Mouse (Mus musculus) lung, embryonic 14.5 days (tissue): ENCODE measurements around the gene Tmem108. TPM values are rescaled to one million over a fixed set of nuclear protein-coding genes. Genes with fewer than 3 reads are reported as not detected.

Experiments used
- ATAC-seq: fragments of 200-750 bp; cut with Nextera tagmentation; 2 replicates; pipeline ENCODE4 v1.8.0; 2017; ENCODE audit warnings: mild to moderate bottlenecking, moderate TSS enrichment, moderate library complexity; ENCODE audit not compliant: insufficient read depth
- DNase-seq: peaks from one replicate; pipeline ENCODE4 v3.0.0-alpha.2; 2015
- H3K27ac ChIP-seq: fragments of 300-500 bp; sonication (generic); 2 replicates; pipeline ENCODE4 v1.5.1; 2014; ENCODE audit warnings: low read depth, mild to moderate bottlenecking, moderate library complexity
- H3K27me3 ChIP-seq: fragments of 300-500 bp; sonication (generic); 2 replicates; pipeline ENCODE4 v1.6.1; 2014; ENCODE audit warnings: low read length, control low read depth; ENCODE audit not compliant: insufficient read depth
- H3K36me3 ChIP-seq: fragments of 300-500 bp; sonication (generic); 2 replicates; pipeline ENCODE4 v1.6.1; 2014; ENCODE audit warnings: control low read depth; ENCODE audit not compliant: insufficient read depth
- H3K4me1 ChIP-seq: fragments of 300-500 bp; sonication (generic); 2 replicates; pipeline ENCODE4 v1.6.1; 2014; ENCODE audit warnings: antibody characterized with exemption, control low read depth; ENCODE audit not compliant: insufficient read depth
- H3K4me2 ChIP-seq: fragments of 300-500 bp; sonication (generic); 2 replicates; pipeline ENCODE4 v1.6.1; 2014; ENCODE audit warnings: mild to moderate bottlenecking
- H3K4me3 ChIP-seq: fragments of 300-500 bp; sonication (generic); 2 replicates; pipeline ENCODE4 v1.5.1; 2014; ENCODE audit warnings: low read depth, low read length
- H3K9ac ChIP-seq: fragments of 300-500 bp; sonication (generic); 2 replicates; pipeline ENCODE4 v1.6.1; 2014
- H3K9me3 ChIP-seq: fragments of 300-500 bp; sonication (generic); 2 replicates; pipeline ENCODE4 v1.6.1; 2016; ENCODE audit warnings: low read depth, low read length, control low read depth
- CTCF ChIP-seq: IDR thresholded peaks from 2 replicates; pipeline ENCODE4 v1.5.1; 2016; ENCODE audit warnings: antibody characterized with exemption, low read depth
- WGBS: fragments of 180-500 bp; shearing (Covaris S2); extraction: QIAGEN DNeasy Blood & Tissue Kit; methylation state at CpG from one replicate; pipeline ENCODE4 v1.1.7; 2014; 5-methylcytosine and 5-hydroxymethylcytosine counted together
- polyA plus RNA-seq: library from polyadenylated mRNA; unstranded; fragments of >200 nt; fragmentation: Nextera tagmentation; extraction: Ambion mirVana; gene quantifications from 2 replicates; pipeline ENCODE4 v1.2.1, GENCODE M21; 2014

Tmem108 gene
- polyA plus RNA-seq, 1 experiment from 2014 or later, result 16.0 TPM

GRCm38 (mm10) chr9:103536059-103536634 is 225.5 kb downstream of the Tmem108 start:
- Histone ChIP-seq H3K4me3 (no peak overlapping the region), H3K4me2 (no peak overlapping the region), H3K9ac (no peak overlapping the region), H3K4me1 (no peaks in the 10 kb centered on the region), H3K36me3 (no peaks in the 10 kb centered on the region), H3K9me3 (no peaks in the 10 kb centered on the region), H3K27ac (no peak overlapping the region), H3K27me3 (no peaks in the 10 kb centered on the region)
- DNase-seq, result no peak
- ATAC-seq, result no peak
- no peak for TF ChIP-seq CTCF
- WGBS, result 86% methylated on average over 6 of the region's 6 CpGs

GRCm38 (mm10) chr9:103525041-103525537 is 236.5 kb downstream of the Tmem108 start:
- Histone ChIP-seq H3K27me3 (no peaks in the 10 kb centered on the region), H3K4me2 (no peak overlapping the region), H3K9ac (no peak overlapping the region), H3K9me3 (no peaks in the 10 kb centered on the region), H3K36me3 (no peaks in the 10 kb centered on the region), H3K27ac (no peak overlapping the region), H3K4me3 (no peak overlapping the region), H3K4me1 (no peaks in the 10 kb centered on the region)
- ATAC-seq (no peak; the same call in 1 of the 2 replicates), DNase-seq (peak; percentile 67)
- TF ChIP-seq CTCF, result no peak
- WGBS, result 14% methylated on average over 10 of the region's 10 CpGs

DNA sequence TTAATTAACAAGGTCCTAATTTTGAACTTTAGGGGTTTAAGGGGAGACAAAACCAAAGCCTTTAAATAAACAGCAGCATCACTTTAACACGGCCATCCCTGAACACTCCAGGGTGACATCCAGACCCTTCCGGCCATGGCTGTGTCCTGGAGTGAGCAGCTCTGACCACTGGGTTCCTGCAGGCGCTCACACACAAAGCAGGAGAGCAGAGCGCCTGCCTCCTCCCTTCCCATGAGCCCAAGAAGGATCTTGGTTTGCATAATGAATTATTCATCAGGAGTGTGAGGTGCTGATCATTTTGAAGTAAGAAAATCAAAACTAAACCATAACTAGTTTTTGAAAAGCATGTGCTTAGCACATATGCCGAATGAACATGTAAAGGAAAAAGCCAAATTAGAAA is 237.0 kb downstream of the Tmem108 start:
- ATAC-seq (no peak; the same call in 1 of the 2 replicates), DNase-seq (no peak)
- no peak for TF ChIP-seq CTCF
- Histone ChIP-seq H3K27me3 (no peaks in the 10 kb centered on the region), H3K4me1 (no peaks in the 10 kb centered on the region), H3K9me3 (no peaks in the 10 kb centered on the region), H3K36me3 (no peaks in the 10 kb centered on the region), H3K4me2 (no peak overlapping the region), H3K9ac (no peak overlapping the region), H3K27ac (no peak overlapping the region), H3K4me3 (no peak overlapping the region)
- 34% methylated on average over 5 of the region's 5 CpGs for WGBS

DNA sequence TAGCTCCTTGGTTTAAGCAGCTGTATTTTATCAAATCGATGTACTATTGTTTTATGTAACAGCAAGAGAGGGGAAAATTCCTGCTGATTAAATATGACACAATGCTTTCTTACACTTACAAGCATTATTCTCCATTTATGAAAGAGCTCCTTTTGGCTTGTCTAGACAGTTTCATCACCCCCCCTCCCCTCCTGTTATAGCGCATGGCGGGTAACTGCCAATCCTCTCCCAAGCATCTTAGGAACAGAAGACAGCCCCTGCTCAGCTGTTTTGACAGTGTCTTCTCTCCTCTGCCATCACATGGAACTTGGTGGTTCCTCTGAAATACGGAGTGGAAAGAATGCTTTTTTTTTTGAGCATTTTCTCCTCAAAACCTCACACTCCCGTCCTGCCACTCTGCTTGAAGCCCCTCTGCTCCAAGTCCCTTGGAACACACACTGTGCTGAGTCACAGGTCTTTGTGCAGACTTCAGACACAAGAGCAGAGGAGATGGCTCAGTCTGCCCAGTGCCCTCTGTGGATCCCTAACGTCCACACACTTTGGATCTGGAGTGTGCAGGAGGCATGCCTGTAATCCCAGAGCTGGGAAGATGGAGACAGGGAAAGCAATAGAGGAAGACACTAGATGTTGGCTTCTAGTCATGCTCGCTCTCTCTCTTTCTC is 237.8 kb downstream of the Tmem108 start:
- H3K4me1 ChIP-seq, result no peaks in the 10 kb centered on the region
- H3K4me2 ChIP-seq, result no peak overlapping the region
- no peak overlapping the region for H3K4me3 ChIP-seq
- ATAC-seq (no peak), DNase-seq (no peak)
- H3K27ac ChIP-seq, result no peak overlapping the region
- TF ChIP-seq CTCF, result no peak
- no peaks in the 10 kb centered on the region for H3K36me3 ChIP-seq
- 54% methylated on average over 7 of the region's 7 CpGs for WGBS
- H3K9me3 ChIP-seq, result no peaks in the 10 kb centered on the region
- no peaks in the 10 kb centered on the region for H3K27me3 ChIP-seq
- H3K9ac ChIP-seq, result no peak overlapping the region

DNA sequence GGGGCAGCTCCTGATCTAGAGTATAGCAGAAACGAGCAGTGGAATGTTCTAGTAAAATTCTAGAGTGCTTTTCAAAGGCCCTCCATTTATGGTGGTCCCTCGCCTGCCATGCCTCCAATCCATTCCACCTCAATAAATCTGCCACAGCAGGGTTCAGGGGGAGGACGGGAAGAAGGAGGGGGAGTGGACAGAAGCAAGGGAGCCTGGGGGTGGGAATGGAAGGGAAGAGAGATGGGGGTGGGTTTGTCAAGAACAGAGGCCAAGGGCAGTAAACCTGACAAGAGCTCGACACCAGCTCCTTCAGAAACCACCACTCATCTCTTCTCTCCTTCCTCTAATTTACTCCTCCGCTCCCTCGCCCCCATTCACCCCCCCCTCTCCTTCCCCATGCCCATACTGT is 238.6 kb downstream of the Tmem108 start:
- Histone ChIP-seq H3K27me3 (no peaks in the 10 kb centered on the region), H3K9ac (no peak overlapping the region), H3K36me3 (no peaks in the 10 kb centered on the region), H3K4me2 (no peak overlapping the region), H3K4me1 (no peaks in the 10 kb centered on the region), H3K9me3 (no peaks in the 10 kb centered on the region), H3K27ac (no peak overlapping the region), H3K4me3 (no peak overlapping the region)
- WGBS, result 46% methylated on average over 6 of the region's 6 CpGs
- DNase-seq (no peak), ATAC-seq (no peak)
- no peak for TF ChIP-seq CTCF

- Histone ChIP-seq H3K9ac (no peak overlapping the region), H3K27ac (no peak overlapping the region), H3K4me1 (no peaks in the 10 kb centered on the region), H3K27me3 (no peaks in the 10 kb centered on the region), H3K4me3 (no peak overlapping the region), H3K9me3 (no peaks in the 10 kb centered on the region), H3K4me2 (no peak overlapping the region), H3K36me3 (no peaks in the 10 kb centered on the region)
- WGBS, result 67% methylated on average over 2 of the region's 2 CpGs
- no peak for TF ChIP-seq CTCF
- DNase-seq, result no peak
- ATAC-seq, result no peak
Observed at GRCm38 (mm10) chr9:103513884-103514283, 247.8 kb downstream of the Tmem108 start.

- DNase-seq (no peak), ATAC-seq (no peak)
- no peak for TF ChIP-seq CTCF
- H3K27ac ChIP-seq, result no peak overlapping the region
- H3K4me2 ChIP-seq, result no peak overlapping the region
- no peaks in the 10 kb centered on the region for H3K4me1 ChIP-seq
- no peaks in the 10 kb centered on the region for H3K36me3 ChIP-seq
- no peaks in the 10 kb centered on the region for H3K9me3 ChIP-seq
- no peak overlapping the region for H3K9ac ChIP-seq
- 72% methylated on average over 6 of the region's 6 CpGs for WGBS
- H3K27me3 ChIP-seq, result no peaks in the 10 kb centered on the region
- no peak overlapping the region for H3K4me3 ChIP-seq
Observed at GRCm38 (mm10) chr9:103512257-103512656, 249.4 kb downstream of the Tmem108 start.
